Mouse (Mus musculus): Measurements from ENCODE around the gene Vps52. TPM values are rescaled to one million over a fixed set of nuclear protein-coding genes. Genes with fewer than 3 reads are reported as not detected.

Vps52 gene
- total and polyA plus RNA-seq, 3 experiments: 34.3 to 73.6 (median 39.9) TPM

GRCm38 (mm10) chr17:33919351-33920281 is 36.0 kb upstream of the Vps52 start (continued):
- TF ChIP-seq TBP (conservative IDR thresholded peaks at IDR 0.05; ENCODE audit: low read depth, low read length): peak; percentile 71; the same call in 1 of the 2 replicates
- TF ChIP-seq RCOR1 (conservative IDR thresholded peaks at IDR 0.05; ENCODE audit: low read depth, low read length): no peak; the same call in 1 of the 2 replicates
- peak; percentile 53; the same call in 1 of the 2 replicates for TF ChIP-seq HCFC1 (IDR thresholded peaks at IDR 0.05; ENCODE audit: low read depth, low read length)
- TF ChIP-seq MEF2A (IDR thresholded peaks at IDR 0.05; ENCODE audit: borderline replicate concordance, low read depth, low read length): peak; percentile 84
- no peak for TF ChIP-seq ZC3H11A (IDR thresholded peaks at IDR 0.05; ENCODE audit: low read depth, low read length)
- TF ChIP-seq USF2 (conservative IDR thresholded peaks at IDR 0.05; ENCODE audit: low read depth, low read length): peak; percentile 32
- no peak for TF ChIP-seq JUND (conservative IDR thresholded peaks at IDR 0.05; ENCODE audit: low read depth, low read length)
- peak; percentile 17; the same call in 1 of the 2 replicates for TF ChIP-seq MXI1 (IDR thresholded peaks at IDR 0.05; ENCODE audit: low read depth, low read length)
- peak; percentile 98 for TF ChIP-seq BHLHE40 (IDR thresholded peaks at IDR 0.05; ENCODE audit: low read depth, low read length)
- peak; percentile 90; the same call in 1 of the 2 replicates for TF ChIP-seq SIN3A (IDR thresholded peaks at IDR 0.05; ENCODE audit: low read length)
- no peak for TF ChIP-seq CHD1 (IDR thresholded peaks at IDR 0.05; ENCODE audit: low read depth, low read length)
- TF ChIP-seq GABPA (IDR thresholded peaks at IDR 0.05; ENCODE audit: insufficient replicate concordance, low read depth, low read length): no peak
- no peak for TF ChIP-seq KAT2A (IDR thresholded peaks at IDR 0.05; ENCODE audit: insufficient replicate concordance, low read length)
- no peak for TF ChIP-seq RAD21 (IDR thresholded peaks at IDR 0.05; ENCODE audit: low read depth, low read length)
- TF ChIP-seq SMC3 (IDR thresholded peaks at IDR 0.05; ENCODE audit: low read depth, low read length): 0 out of 2 replicates have a peak, but pooled peaks have one; percentile 6
- TF ChIP-seq E2F4 (IDR thresholded peaks at IDR 0.05; ENCODE audit: insufficient replicate concordance, low read depth, low read length): no peak
- peak; percentile 75; the same call in 1 of the 2 replicates for TF ChIP-seq TCF12 (IDR thresholded peaks at IDR 0.05; ENCODE audit: low read depth, low read length)
- no peak for TF ChIP-seq ZNF384 (IDR thresholded peaks at IDR 0.05; ENCODE audit: low read depth, low read length)
- peak; percentile 55 for TF ChIP-seq USF1 (IDR thresholded peaks at IDR 0.05; ENCODE audit: low read depth, low read length)
- TF ChIP-seq ELF1 (IDR thresholded peaks at IDR 0.05; ENCODE audit: low read depth, low read length): peak; percentile 53

DNA sequence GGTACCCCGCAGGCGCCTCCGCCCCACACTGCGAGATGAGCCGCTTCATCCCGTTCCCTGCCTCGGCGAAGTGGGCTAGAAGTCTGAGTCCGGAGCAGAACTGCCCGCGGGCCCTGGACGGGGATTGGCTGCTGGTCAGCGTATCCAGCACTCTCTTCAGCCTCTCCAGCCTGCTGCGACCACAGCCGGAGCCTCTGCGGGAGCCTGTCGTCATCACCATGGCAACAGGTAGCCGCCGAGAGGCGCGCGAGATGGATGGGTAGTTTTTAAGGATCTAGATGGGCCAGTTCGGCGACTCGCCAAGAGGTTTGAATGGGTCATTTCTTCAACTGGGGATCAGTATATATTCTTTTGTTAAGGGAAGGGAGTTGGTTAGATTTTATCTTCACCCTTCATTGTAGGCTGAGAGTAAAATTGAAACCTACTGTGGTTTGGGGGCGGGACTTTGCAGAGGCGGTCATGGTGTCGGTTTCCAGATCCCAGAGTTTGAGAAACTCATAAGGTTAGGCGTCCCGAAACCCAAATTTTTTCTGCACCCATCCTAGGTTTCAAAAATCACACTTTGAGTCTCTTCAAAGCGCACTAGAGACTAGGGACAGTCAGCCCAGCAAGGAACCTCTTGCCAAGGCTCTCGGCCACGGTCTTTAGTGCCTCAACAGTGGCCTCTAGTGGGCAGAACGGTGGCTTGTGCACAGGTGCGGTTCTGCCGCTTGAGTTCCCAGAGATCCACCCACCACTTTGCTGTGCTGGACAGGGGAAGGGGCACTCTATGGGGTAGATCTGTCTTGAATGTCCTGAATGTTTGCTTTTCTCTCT is 35.1 kb upstream of the Vps52 start:
- Histone ChIP-seq H3K4me2 (ENCODE audit: insufficient read depth, low read depth, poor library complexity, severe bottlenecking) (peak overlapping the region; percentile 85), H3K9ac (ENCODE audit: insufficient read depth, low read depth) (peak overlapping the region; percentile 81), H3K27ac (ENCODE audit: insufficient read depth, low read depth) (peak overlapping the region; percentile 93), H3K4me1 (ENCODE audit: control insufficient read depth in 1 of 2, insufficient read depth in 2 of 2) (peaks cover 27 to 38% of the 10 kb centered on the region in 2 experiments), H3K4me3 (replicated peaks in 1 of 3; ENCODE audit: low read depth in 2 of 3, low read length in 2 of 3, poor library complexity in 1 of 3) (peak overlapping the region; percentile 71 to 99 (median 83)), H3K79me2 (replicated peaks; ENCODE audit: control insufficient read depth, extremely low read depth, insufficient read depth, poor library complexity, severe bottlenecking) (peaks cover 22% of the 10 kb centered on the region), H3K9me3 (replicated peaks; ENCODE audit: low read length) (peaks cover 10% of the 10 kb centered on the region), H3K36me3 (replicated peaks in 1 of 2; ENCODE audit: control insufficient read depth in 1 of 2, insufficient read depth in 1 of 2, low read length in 1 of 2) (peaks cover 42 to 61% of the 10 kb centered on the region in 2 experiments), H3K27me3 (replicated peaks) (no peaks in the 10 kb centered on the region)
- DNase-seq (ENCODE audit: extremely low read depth): peak; percentile 85
- dilution Hi-C loops (cut with MboI; ENCODE audit: extremely low pct_ligation_motif_present, extremely low pct_unique_long_range_greater_than_20kb, low sequenced_read_pairs): no loop called here
- in situ Hi-C loops (cut with MboI; ENCODE audit: low pct_ligation_motif_present, low pct_unique_long_range_greater_than_20kb, low sequenced_read_pairs): no loop called here
- TF ChIP-seq RCOR1 (conservative IDR thresholded peaks at IDR 0.05; ENCODE audit: low read depth, low read length): peak; percentile 36; the same call in 1 of the 2 replicates
- TF ChIP-seq ETS1 (conservative IDR thresholded peaks at IDR 0.05; ENCODE audit: low read depth, low read length): peak; percentile 19; the same call in 1 of the 2 replicates
- no peak for TF ChIP-seq MAZ (IDR thresholded peaks at IDR 0.05; ENCODE audit: low read depth, low read length)
- no peak for TF ChIP-seq GABPA (IDR thresholded peaks at IDR 0.05; ENCODE audit: insufficient replicate concordance, low read depth, low read length)
- no peak for TF ChIP-seq USF2 (conservative IDR thresholded peaks at IDR 0.05; ENCODE audit: low read depth, low read length)
- TF ChIP-seq SIN3A (IDR thresholded peaks at IDR 0.05; ENCODE audit: low read length): peak; percentile 91
- TF ChIP-seq JUND (conservative IDR thresholded peaks at IDR 0.05; ENCODE audit: low read depth, low read length): peak; percentile 65
- TF ChIP-seq NRF1 (IDR thresholded peaks at IDR 0.05; ENCODE audit: low read depth, low read length): 0 out of 2 replicates have a peak, but pooled peaks have one; percentile 4
- no peak for TF ChIP-seq HCFC1 (IDR thresholded peaks at IDR 0.05; ENCODE audit: low read depth, low read length)
- no peak for TF ChIP-seq MAFK (IDR thresholded peaks at IDR 0.05; ENCODE audit: insufficient replicate concordance, low read length)
- TF ChIP-seq ZNF384 (IDR thresholded peaks at IDR 0.05; ENCODE audit: low read depth, low read length): no peak
- TF ChIP-seq MYC (IDR thresholded peaks at IDR 0.05; ENCODE audit: low read depth, low read length): 0 out of 2 replicates have a peak, but pooled peaks have one; percentile 45
- TF ChIP-seq JUN (IDR thresholded peaks at IDR 0.05; ENCODE audit: insufficient read depth, low read depth, low read length): 0 out of 2 replicates have a peak, but pooled peaks have one; percentile 38
- no peak for TF ChIP-seq USF1 (IDR thresholded peaks at IDR 0.05; ENCODE audit: low read depth, low read length)
- 0 out of 2 replicates have a peak, but pooled peaks have one; percentile 22 for TF ChIP-seq ELF1 (IDR thresholded peaks at IDR 0.05; ENCODE audit: low read depth, low read length)
- no peak for TF ChIP-seq UBTF (IDR thresholded peaks at IDR 0.05; ENCODE audit: low read depth, low read length)
- TF ChIP-seq MEF2A (IDR thresholded peaks at IDR 0.05; ENCODE audit: borderline replicate concordance, low read depth, low read length): peak; percentile 37; the same call in 1 of the 2 replicates
- no peak for TF ChIP-seq TBP (conservative IDR thresholded peaks at IDR 0.05; ENCODE audit: low read depth, low read length)
- TF ChIP-seq NELFE (IDR thresholded peaks at IDR 0.05; ENCODE audit: low read depth, low read length): no peak

Data from CH12.LX (cell line).